Mouse (Mus musculus): ENCODE data around the gene Wdfy3. TPM values are rescaled to one million over a fixed set of nuclear protein-coding genes. Genes with fewer than 3 reads are reported as not detected.
"Not testable (repeated sequence)": the region's sequence is repeated elsewhere in the genome, so short reads cannot be mapped to it uniquely, and the experiment has no call there.

Gene Wdfy3
- polyA plus RNA-seq, 1 experiment from 2014 or later, result 15.1 TPM

DNA sequence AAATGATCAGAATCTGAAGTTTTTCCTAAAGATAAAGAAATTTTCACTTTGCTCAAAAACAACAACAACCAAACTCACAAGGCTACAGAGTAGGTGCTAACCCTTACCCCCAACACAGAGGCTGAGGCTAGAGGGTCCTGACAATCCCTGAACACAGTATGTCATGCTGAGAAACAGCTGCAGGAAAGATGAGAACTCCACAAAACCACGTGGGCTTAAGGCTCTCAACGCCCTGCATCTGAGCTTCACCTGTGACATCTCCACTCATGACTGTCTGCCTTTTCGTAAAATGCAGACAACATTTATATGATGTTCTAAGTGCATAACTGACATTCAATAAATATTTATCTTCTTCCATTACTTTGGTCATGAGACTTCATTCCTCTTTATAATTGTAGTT lies 83.0 kb downstream of the Wdfy3 start:
- Histone ChIP-seq H3K9me3 (ENCODE audit: control insufficient read depth, low read length) (no peaks in the 10 kb centered on the region), H3K4me1 (ENCODE audit: control insufficient read depth in 2 of 2, insufficient read depth in 2 of 2, low read length in 2 of 2) (peaks cover 3 to 5% of the 10 kb centered on the region in 2 experiments; a peak in 2 of 4 replicates), H3K36me3 (ENCODE audit: control insufficient read depth, insufficient read depth, low read length) (no peaks in the 10 kb centered on the region), H3K27me3 (ENCODE audit: control insufficient read depth, insufficient read depth, low read length) (no peaks in the 10 kb centered on the region), H3K4me2 (ENCODE audit: low read length) (no peak overlapping the region), H3K4me3 (ENCODE audit: control insufficient read depth in 1 of 2, insufficient read depth in 1 of 2, low read depth in 1 of 2, low read length in 2 of 2) (no peak overlapping the region), H3K9ac (ENCODE audit: low read length) (no peak overlapping the region), H3K27ac (replicated peaks in 1 of 2; ENCODE audit: control insufficient read depth in 1 of 2, insufficient read depth in 1 of 2, low read depth in 2 of 2, low read length in 2 of 2) (no peak overlapping the region)
- ATAC-seq (ENCODE audit: insufficient number of reproducible peaks, insufficient read depth, low FRiP score, low read depth), result no peak
- WGBS, result 70% methylated on average over 3 of the region's 3 CpGs

DNA sequence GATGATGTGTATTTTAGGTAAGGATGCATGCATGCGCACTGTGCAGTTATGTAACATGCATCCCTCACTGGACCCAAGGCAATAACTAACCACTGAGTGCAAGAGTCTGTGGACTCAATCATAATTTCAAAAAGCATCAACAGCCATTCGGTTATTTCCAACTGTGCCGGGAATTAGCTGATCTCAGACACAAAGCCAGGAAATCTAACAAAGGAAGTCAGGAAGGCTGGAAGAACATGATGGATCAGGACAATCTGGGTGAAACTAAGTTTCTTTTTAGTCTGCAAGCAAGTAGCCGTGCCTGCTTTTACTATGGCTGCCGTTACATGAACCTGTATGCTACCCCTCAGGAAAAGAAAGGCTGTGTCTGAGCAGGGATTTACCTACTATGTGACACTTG lies 87.5 kb downstream of the Wdfy3 start:
- Histone ChIP-seq H3K36me3 (ENCODE audit: control insufficient read depth, insufficient read depth, low read length) (peaks cover 19% of the 10 kb centered on the region), H3K9me3 (ENCODE audit: control insufficient read depth, low read length) (no peaks in the 10 kb centered on the region), H3K9ac (ENCODE audit: low read length) (no peak overlapping the region), H3K4me2 (ENCODE audit: low read length) (no peak overlapping the region), H3K4me3 (ENCODE audit: control insufficient read depth in 1 of 2, insufficient read depth in 1 of 2, low read depth in 1 of 2, low read length in 2 of 2) (no peak overlapping the region), H3K27ac (replicated peaks in 1 of 2; ENCODE audit: control insufficient read depth in 1 of 2, insufficient read depth in 1 of 2, low read depth in 2 of 2, low read length in 2 of 2) (peak overlapping the region; percentile 39 to 71; a peak in 3 of 4 replicates), H3K4me1 (ENCODE audit: control insufficient read depth in 2 of 2, insufficient read depth in 2 of 2, low read length in 2 of 2) (peaks cover 2 to 3% of the 10 kb centered on the region in 2 experiments; a peak in 3 of 4 replicates), H3K27me3 (ENCODE audit: control insufficient read depth, insufficient read depth, low read length) (no peaks in the 10 kb centered on the region)
- 75% methylated on average over 5 of the region's 5 CpGs for WGBS
- no peak for ATAC-seq (ENCODE audit: insufficient number of reproducible peaks, insufficient read depth, low FRiP score, low read depth)

DNA sequence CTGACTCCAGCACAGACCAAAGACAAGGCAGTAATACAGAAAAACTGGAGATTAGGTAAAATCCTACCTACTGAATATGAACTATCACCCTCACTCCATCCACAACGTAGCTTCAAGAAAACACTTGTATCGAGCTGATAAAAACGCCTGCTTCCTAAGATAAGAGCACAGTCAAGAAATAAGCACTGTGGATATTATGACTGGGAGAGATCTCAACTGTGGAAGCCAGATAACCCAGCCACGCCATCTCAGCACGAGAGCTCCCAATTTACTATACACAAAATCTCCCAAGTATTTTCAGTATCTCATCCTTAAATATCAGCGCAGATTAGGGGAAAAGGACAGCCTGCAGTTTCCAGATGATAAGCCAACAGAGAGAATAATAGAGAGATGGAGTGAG lies 90.1 kb downstream of the Wdfy3 start:
- Histone ChIP-seq H3K36me3 (ENCODE audit: control insufficient read depth, insufficient read depth, low read length) (peaks cover 19% of the 10 kb centered on the region), H3K4me2 (ENCODE audit: low read length) (no peak overlapping the region), H3K27me3 (ENCODE audit: control insufficient read depth, insufficient read depth, low read length) (no peaks in the 10 kb centered on the region), H3K4me1 (ENCODE audit: control insufficient read depth in 2 of 2, insufficient read depth in 2 of 2, low read length in 2 of 2) (peaks cover 2 to 3% of the 10 kb centered on the region in 2 experiments; a peak in 3 of 4 replicates), H3K9me3 (ENCODE audit: control insufficient read depth, low read length) (no peaks in the 10 kb centered on the region), H3K4me3 (ENCODE audit: control insufficient read depth in 1 of 2, insufficient read depth in 1 of 2, low read depth in 1 of 2, low read length in 2 of 2) (no peak overlapping the region), H3K27ac (replicated peaks in 1 of 2; ENCODE audit: control insufficient read depth in 1 of 2, insufficient read depth in 1 of 2, low read depth in 2 of 2, low read length in 2 of 2) (no peak overlapping the region), H3K9ac (ENCODE audit: low read length) (no peak overlapping the region)
- no peak for ATAC-seq (ENCODE audit: insufficient number of reproducible peaks, insufficient read depth, low FRiP score, low read depth)
- 48% methylated on average over 6 of the region's 6 CpGs for WGBS

DNA sequence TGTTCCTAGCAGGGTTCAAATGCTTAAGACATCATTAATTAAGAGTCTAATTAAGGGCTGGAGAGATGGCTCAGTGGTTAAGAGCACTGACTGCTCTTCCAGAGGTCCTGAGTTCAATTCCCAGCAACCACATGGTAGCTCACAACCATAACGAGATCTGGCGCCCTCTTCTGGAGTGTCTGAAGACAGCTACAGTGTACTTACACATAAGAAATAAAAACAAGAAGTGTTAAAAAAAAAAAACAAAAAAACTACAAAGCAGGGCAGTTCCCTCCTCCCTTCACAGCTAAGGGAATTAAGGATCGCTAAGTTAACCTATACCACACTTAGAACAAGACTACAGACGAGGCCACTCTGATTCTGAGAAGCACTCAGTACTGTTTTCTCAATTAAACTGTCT lies 97.1 kb downstream of the Wdfy3 start:
- not testable (repeated sequence) for H3K27ac ChIP-seq (replicated peaks in 1 of 2; ENCODE audit: control insufficient read depth in 1 of 2, insufficient read depth in 1 of 2, low read depth in 2 of 2, low read length in 2 of 2); ATAC-seq (ENCODE audit: insufficient number of reproducible peaks, insufficient read depth, low FRiP score, low read depth); H3K4me2 ChIP-seq (ENCODE audit: low read length); H3K27me3 ChIP-seq (ENCODE audit: control insufficient read depth, insufficient read depth, low read length); H3K4me1 ChIP-seq (ENCODE audit: control insufficient read depth in 2 of 2, insufficient read depth in 2 of 2, low read length in 2 of 2); H3K9ac ChIP-seq (ENCODE audit: low read length); H3K4me3 ChIP-seq (ENCODE audit: control insufficient read depth in 1 of 2, insufficient read depth in 1 of 2, low read depth in 1 of 2, low read length in 2 of 2); H3K36me3 ChIP-seq (ENCODE audit: control insufficient read depth, insufficient read depth, low read length); H3K9me3 ChIP-seq (ENCODE audit: control insufficient read depth, low read length)
- WGBS, result 70% methylated on average over 4 of the region's 4 CpGs

DNA sequence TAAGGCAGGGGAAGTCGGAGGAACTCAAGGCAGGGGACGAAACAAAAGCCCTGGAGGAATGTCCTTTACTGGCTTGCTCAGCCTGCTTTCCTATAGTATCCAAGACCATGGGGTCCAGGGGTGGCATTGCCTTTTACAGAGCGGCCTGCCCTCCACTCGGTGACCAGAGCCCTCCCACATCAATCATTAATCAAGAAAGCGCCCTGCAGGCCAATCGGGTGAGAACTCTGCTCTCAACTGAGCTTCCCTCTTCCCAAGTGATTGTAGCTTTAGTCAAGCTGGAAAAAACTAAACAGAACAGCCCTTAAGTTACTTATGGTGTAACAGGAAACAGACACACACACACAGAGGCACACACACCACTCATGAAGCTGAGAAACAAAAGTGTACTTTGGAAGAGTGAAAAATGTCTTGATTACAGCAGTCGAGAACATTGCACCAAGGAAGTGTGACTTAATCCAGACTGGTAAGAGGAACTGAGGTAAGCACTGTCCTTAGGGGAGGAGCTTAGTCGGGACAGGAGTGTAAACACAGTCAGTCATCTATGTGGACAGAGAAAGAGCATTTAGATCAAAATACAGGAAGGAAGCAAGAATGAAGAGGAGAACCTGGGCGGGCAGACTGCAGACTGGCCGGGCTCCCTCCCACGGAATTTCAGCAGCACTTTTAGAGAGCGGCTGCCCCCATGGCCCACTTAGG lies 101.4 kb downstream of the Wdfy3 start:
- Histone ChIP-seq H3K9ac (ENCODE audit: low read length) (0 out of 2 replicates have a peak overlapping the region, but pooled peaks have one; percentile 11), H3K4me2 (ENCODE audit: low read length) (peak overlapping the region; percentile 16; the same call in 1 of the 2 replicates), H3K36me3 (ENCODE audit: control insufficient read depth, insufficient read depth, low read length) (peaks cover 16% of the 10 kb centered on the region), H3K4me3 (ENCODE audit: control insufficient read depth in 1 of 2, insufficient read depth in 1 of 2, low read depth in 1 of 2, low read length in 2 of 2) (no peak overlapping the region), H3K27ac (replicated peaks in 1 of 2; ENCODE audit: control insufficient read depth in 1 of 2, insufficient read depth in 1 of 2, low read depth in 2 of 2, low read length in 2 of 2) (peak overlapping the region; percentile 57 to 72), H3K4me1 (ENCODE audit: control insufficient read depth in 2 of 2, insufficient read depth in 2 of 2, low read length in 2 of 2) (peaks cover 2 to 14% of the 10 kb centered on the region in 2 experiments; a peak in 2 of 4 replicates), H3K9me3 (ENCODE audit: control insufficient read depth, low read length) (no peaks in the 10 kb centered on the region), H3K27me3 (ENCODE audit: control insufficient read depth, insufficient read depth, low read length) (no peaks in the 10 kb centered on the region)
- ATAC-seq (ENCODE audit: insufficient number of reproducible peaks, insufficient read depth, low FRiP score, low read depth), result peak; percentile 64
- WGBS, result 51% methylated on average over 12 of the region's 12 CpGs

DNA sequence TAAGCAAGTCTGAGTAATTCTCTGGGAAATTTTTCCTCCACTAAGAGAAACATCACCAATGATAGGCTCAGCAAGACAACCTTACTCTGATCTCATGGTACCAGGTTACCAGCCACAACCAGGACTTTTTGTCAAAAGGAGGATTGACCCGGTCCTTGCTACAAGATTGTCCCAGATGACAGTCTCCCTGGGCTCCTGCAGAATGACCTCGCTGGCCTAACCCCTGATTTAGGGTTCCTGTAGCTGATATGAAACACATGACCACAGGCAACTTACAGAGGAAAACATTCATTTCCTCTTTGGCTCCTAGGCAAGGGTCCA lies 101.9 kb downstream of the Wdfy3 start:
- H3K36me3 ChIP-seq (ENCODE audit: control insufficient read depth, insufficient read depth, low read length), result peaks cover 16% of the 10 kb centered on the region
- ATAC-seq (ENCODE audit: insufficient number of reproducible peaks, insufficient read depth, low FRiP score, low read depth), result no peak
- H3K4me3 ChIP-seq (ENCODE audit: control insufficient read depth in 1 of 2, insufficient read depth in 1 of 2, low read depth in 1 of 2, low read length in 2 of 2), result no peak overlapping the region
- peak overlapping the region; percentile 57 to 72 for H3K27ac ChIP-seq (replicated peaks in 1 of 2; ENCODE audit: control insufficient read depth in 1 of 2, insufficient read depth in 1 of 2, low read depth in 2 of 2, low read length in 2 of 2)
- H3K27me3 ChIP-seq (ENCODE audit: control insufficient read depth, insufficient read depth, low read length), result no peaks in the 10 kb centered on the region
- WGBS, result 57% methylated on average over 2 of the region's 2 CpGs
- H3K4me2 ChIP-seq (ENCODE audit: low read length), result no peak overlapping the region
- no peaks in the 10 kb centered on the region for H3K9me3 ChIP-seq (ENCODE audit: control insufficient read depth, low read length)
- peaks cover 2 to 14% of the 10 kb centered on the region in 2 experiments; a peak in 2 of 4 replicates for H3K4me1 ChIP-seq (ENCODE audit: control insufficient read depth in 2 of 2, insufficient read depth in 2 of 2, low read length in 2 of 2)
- no peak overlapping the region for H3K9ac ChIP-seq (ENCODE audit: low read length)

DNA sequence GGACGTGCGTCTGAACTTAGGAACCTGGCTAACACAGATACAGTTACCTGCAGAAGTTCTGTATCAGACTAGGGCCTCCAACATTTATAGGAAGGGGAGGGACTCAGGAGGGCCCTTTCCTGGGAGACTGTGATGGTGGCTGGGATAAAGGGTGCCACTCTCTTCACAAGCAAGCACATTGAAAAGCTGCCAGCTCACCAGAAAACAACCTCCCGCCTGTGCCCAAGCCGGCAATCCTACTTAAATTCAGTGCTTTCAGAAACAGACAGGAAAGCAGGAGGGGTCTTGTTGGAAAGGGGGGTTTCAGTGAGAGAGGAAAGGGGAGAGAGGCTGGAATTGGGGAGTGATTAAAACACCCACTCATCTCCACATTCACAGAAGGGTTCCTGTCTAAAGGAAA lies 106.9 kb downstream of the Wdfy3 start:
- Histone ChIP-seq H3K4me3 (ENCODE audit: control insufficient read depth in 1 of 2, insufficient read depth in 1 of 2, low read depth in 1 of 2, low read length in 2 of 2) (no peak overlapping the region), H3K4me1 (ENCODE audit: control insufficient read depth in 2 of 2, insufficient read depth in 2 of 2, low read length in 2 of 2) (0 out of 4 replicates have a peak, but pooled peaks cover 0 to 5% of the 10 kb centered on the region in 2 experiments), H3K36me3 (ENCODE audit: control insufficient read depth, insufficient read depth, low read length) (peaks cover 49% of the 10 kb centered on the region), H3K27ac (replicated peaks in 1 of 2; ENCODE audit: control insufficient read depth in 1 of 2, insufficient read depth in 1 of 2, low read depth in 2 of 2, low read length in 2 of 2) (no peak overlapping the region), H3K4me2 (ENCODE audit: low read length) (no peak overlapping the region), H3K9ac (ENCODE audit: low read length) (no peak overlapping the region), H3K9me3 (ENCODE audit: control insufficient read depth, low read length) (no peaks in the 10 kb centered on the region), H3K27me3 (ENCODE audit: control insufficient read depth, insufficient read depth, low read length) (no peaks in the 10 kb centered on the region)
- WGBS, result 79% methylated on average over 4 of the region's 4 CpGs
- no peak for ATAC-seq (ENCODE audit: insufficient number of reproducible peaks, insufficient read depth, low FRiP score, low read depth)

DNA sequence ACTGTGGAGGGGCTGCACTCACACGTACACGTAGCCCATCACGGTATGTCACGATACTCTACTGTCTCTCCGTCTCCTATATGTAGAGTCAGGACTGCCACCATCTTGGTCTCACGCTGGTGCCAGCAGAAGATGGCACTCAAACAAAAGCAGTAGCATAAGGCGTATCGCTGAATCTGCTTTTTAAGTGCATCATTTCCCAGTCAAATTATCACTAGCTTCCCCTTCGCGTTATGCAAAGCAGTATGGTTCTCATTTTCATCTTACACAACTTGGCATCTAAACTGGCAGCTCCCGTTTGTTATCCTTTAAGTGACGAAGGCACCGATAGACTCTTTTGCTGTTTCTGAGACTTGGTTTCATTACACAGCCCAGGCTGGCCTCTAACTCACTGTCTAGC lies 110.4 kb downstream of the Wdfy3 start:
- no peaks in the 10 kb centered on the region for H3K27me3 ChIP-seq (ENCODE audit: control insufficient read depth, insufficient read depth, low read length)
- H3K4me1 ChIP-seq (ENCODE audit: control insufficient read depth in 2 of 2, insufficient read depth in 2 of 2, low read length in 2 of 2), result 0 out of 4 replicates have a peak, but pooled peaks cover 0 to 4% of the 10 kb centered on the region in 2 experiments
- H3K4me3 ChIP-seq (ENCODE audit: control insufficient read depth in 1 of 2, insufficient read depth in 1 of 2, low read depth in 1 of 2, low read length in 2 of 2), result no peak overlapping the region
- WGBS, result 95% methylated on average over 13 of the region's 13 CpGs
- no peak overlapping the region for H3K27ac ChIP-seq (replicated peaks in 1 of 2; ENCODE audit: control insufficient read depth in 1 of 2, insufficient read depth in 1 of 2, low read depth in 2 of 2, low read length in 2 of 2)
- no peak overlapping the region for H3K9ac ChIP-seq (ENCODE audit: low read length)
- H3K9me3 ChIP-seq (ENCODE audit: control insufficient read depth, low read length), result no peaks in the 10 kb centered on the region
- H3K36me3 ChIP-seq (ENCODE audit: control insufficient read depth, insufficient read depth, low read length), result peaks cover 60% of the 10 kb centered on the region
- ATAC-seq (ENCODE audit: insufficient number of reproducible peaks, insufficient read depth, low FRiP score, low read depth), result no peak
- H3K4me2 ChIP-seq (ENCODE audit: low read length), result no peak overlapping the region

All from heart, embryonic 14.5 days (tissue).